Mouse (Mus musculus): ENCODE measurements around the gene Agap1.

- TF ChIP-seq CTCF (IDR thresholded peaks at IDR 0.05; ENCODE audit: low read depth) = no peak
- TF ChIP-seq EP300 (optimal IDR thresholded peaks at IDR 0.05) = no peak
Observed at GRCm38 (mm10) chr1:89489111-89489971, 34.7 kb downstream of the Agap1 start.

Measured in stomach, postnatal 0 days (tissue).